Mouse (Mus musculus) midbrain, embryonic 15.5 days (tissue): ENCODE data around the gene Nbea. TPM values are rescaled to one million over a fixed set of nuclear protein-coding genes. Genes with fewer than 3 reads are reported as not detected.
A peak's percentile ranks its signal among the peaks of the same experiment; 100 is the strongest.

ENCODE experiments used
- ATAC-seq: fragments of 200-750 bp; cut with Nextera tagmentation; replicated peaks from 2 replicates; pipeline ENCODE4 v1.8.0; 2017; ENCODE audit warnings: moderate TSS enrichment
- H3K27ac ChIP-seq: fragments of 300-500 bp; sonication (generic); 2 replicates; pipeline ENCODE4 v1.5.1; 2015; ENCODE audit warnings: mild to moderate bottlenecking, inconsistent platforms
- H3K27me3 ChIP-seq: fragments of 300-500 bp; sonication (generic); replicated peaks from 2 replicates; pipeline ENCODE4 v1.6.1; 2015; ENCODE audit warnings: inconsistent platforms
- H3K36me3 ChIP-seq: fragments of 300-500 bp; sonication (generic); replicated peaks from 2 replicates; pipeline ENCODE4 v1.6.1; 2015; ENCODE audit warnings: inconsistent platforms
- H3K4me1 ChIP-seq: fragments of 300-500 bp; sonication (generic); 2 replicates; pipeline ENCODE4 v1.6.1; 2015; ENCODE audit warnings: inconsistent platforms
- H3K4me2 ChIP-seq: fragments of 300-500 bp; sonication (generic); 2 replicates; pipeline ENCODE4 v1.6.1; 2015; ENCODE audit warnings: inconsistent platforms, mild to moderate bottlenecking, moderate library complexity
- H3K4me3 ChIP-seq: fragments of 300-500 bp; sonication (generic); 2 replicates; pipeline ENCODE4 v1.5.1; 2015; ENCODE audit warnings: mild to moderate bottlenecking, inconsistent platforms
- H3K9ac ChIP-seq: fragments of 300-500 bp; sonication (generic); 2 replicates; pipeline ENCODE4 v1.6.1; 2015; ENCODE audit warnings: mild to moderate bottlenecking, inconsistent platforms
- H3K9me3 ChIP-seq: fragments of 300-500 bp; sonication (generic); 2 replicates; pipeline ENCODE4 v1.6.1; 2016; ENCODE audit warnings: inconsistent platforms
- WGBS: fragments of 180-500 bp; shearing (Covaris S2); methylation state at CpG from one replicate; pipeline ENCODE4 v1.1.7; 2015; ENCODE audit warnings: mixed read lengths; 5-methylcytosine and 5-hydroxymethylcytosine counted together
- polyA plus RNA-seq: library from polyadenylated mRNA; unstranded; fragments of >200 nt; fragmentation: Nextera tagmentation; extraction: Ambion mirVana; gene quantifications from 2 replicates; pipeline ENCODE4 v1.2.1, GENCODE M21; 2015

Gene Nbea
- polyA plus RNA-seq: 61.0 and 62.3 TPM in 2 replicates

DNA sequence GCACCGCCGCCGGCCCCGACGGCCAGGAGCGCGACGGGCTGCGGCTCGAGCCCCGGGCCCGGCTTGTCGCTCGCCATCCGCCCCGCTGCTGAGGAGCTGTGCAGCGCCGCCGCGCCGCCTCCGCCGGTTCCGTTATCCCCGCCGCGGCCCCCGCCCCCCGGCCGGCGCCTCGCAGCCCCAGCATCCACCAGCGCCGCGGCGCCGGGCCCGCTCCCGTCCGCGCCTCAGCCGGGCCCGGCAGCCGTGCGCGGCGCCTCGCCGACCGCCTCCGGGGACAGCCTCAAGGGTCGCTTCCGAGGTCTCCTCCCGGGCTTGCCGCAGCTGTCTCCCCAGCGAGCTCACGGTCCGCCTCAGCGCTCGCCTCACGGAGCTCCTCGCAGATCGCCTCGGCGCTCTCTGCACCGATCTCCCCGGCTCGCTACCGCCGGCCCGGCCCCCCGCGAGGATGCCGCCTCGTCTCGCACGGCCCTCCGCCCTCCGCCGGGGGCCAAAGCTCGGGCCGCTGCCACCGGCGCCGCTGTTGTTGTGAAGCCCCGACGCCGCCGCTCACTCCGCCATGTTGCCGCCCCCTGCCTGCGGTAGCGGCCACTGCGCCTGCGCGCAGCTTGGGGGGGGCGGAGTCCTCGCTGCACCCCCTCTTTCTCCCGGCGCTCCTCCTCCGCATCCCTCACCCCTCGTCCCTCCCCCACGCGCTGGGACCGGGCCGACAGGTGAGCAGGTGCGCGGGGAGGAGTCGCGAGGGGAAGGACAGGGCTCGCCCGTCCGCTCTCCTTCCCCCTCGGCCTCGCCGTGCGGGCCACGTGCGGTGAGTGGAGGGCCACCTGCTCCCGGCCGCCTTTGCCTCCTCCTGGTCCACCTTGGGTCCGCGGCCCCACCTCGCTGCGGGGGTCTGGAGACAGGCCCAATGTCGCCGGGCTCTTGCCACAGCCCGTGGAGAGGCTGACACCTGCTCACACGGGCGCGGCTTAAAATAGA, at the start of gene Nbea:
Gene Nbea, minus strand, starts transcription at position 543 of the 975 bp plus-strand sequence.
- peak; percentile 86 for ATAC-seq
- peak within 1 kb of the TSS; percentile 99 for H3K4me3 ChIP-seq
- no peaks in the 10 kb centered on the region for H3K27me3 ChIP-seq
- peaks cover 15% of the 10 kb centered on the region for H3K4me1 ChIP-seq
- WGBS: under 1% methylated on average over 117 of the region's 131 CpGs
- H3K27ac ChIP-seq: peak within 1 kb of the TSS; percentile 100
- H3K9me3 ChIP-seq: no peaks in the 10 kb centered on the region
- H3K9ac ChIP-seq: peak within 1 kb of the TSS; percentile 100
- no peaks in the 10 kb centered on the region for H3K36me3 ChIP-seq
- H3K4me2 ChIP-seq: peak within 1 kb of the TSS; percentile 81

GRCm38 (mm10) chr3:56229283-56229682, 45.8 kb upstream of the Nbea start:
- no peak overlapping the region for H3K9ac ChIP-seq
- no peak for ATAC-seq
- H3K9me3 ChIP-seq: no peaks in the 10 kb centered on the region
- no peaks in the 10 kb centered on the region for H3K4me1 ChIP-seq
- H3K4me3 ChIP-seq: no peak overlapping the region
- no peak overlapping the region for H3K4me2 ChIP-seq
- H3K27ac ChIP-seq: no peak overlapping the region
- H3K27me3 ChIP-seq: no peaks in the 10 kb centered on the region
- H3K36me3 ChIP-seq: no peaks in the 10 kb centered on the region
- 56% methylated on average over 1 of the region's 1 CpGs for WGBS

GRCm38 (mm10) chr3:56215989-56216388, 32.5 kb upstream of the Nbea start:
- no peak overlapping the region for H3K27ac ChIP-seq
- WGBS: 85% methylated on average over 2 of the region's 2 CpGs
- no peak overlapping the region for H3K4me2 ChIP-seq
- H3K36me3 ChIP-seq: no peaks in the 10 kb centered on the region
- no peaks in the 10 kb centered on the region for H3K27me3 ChIP-seq
- no peaks in the 10 kb centered on the region for H3K9me3 ChIP-seq
- no peaks in the 10 kb centered on the region for H3K4me1 ChIP-seq
- H3K4me3 ChIP-seq: no peak overlapping the region
- no peak overlapping the region for H3K9ac ChIP-seq
- no peak for ATAC-seq

GRCm38 (mm10) chr3:56203968-56204367, 20.5 kb upstream of the Nbea start:
- H3K9me3 ChIP-seq: no peaks in the 10 kb centered on the region
- no peak overlapping the region for H3K4me2 ChIP-seq
- no peak overlapping the region for H3K9ac ChIP-seq
- H3K4me1 ChIP-seq: no peaks in the 10 kb centered on the region
- H3K36me3 ChIP-seq: no peaks in the 10 kb centered on the region
- 58% methylated on average over 6 of the region's 6 CpGs for WGBS
- no peak overlapping the region for H3K27ac ChIP-seq
- H3K27me3 ChIP-seq: no peaks in the 10 kb centered on the region
- H3K4me3 ChIP-seq: no peak overlapping the region
- ATAC-seq: no peak

- Histone ChIP-seq H3K4me3 (no peak overlapping the region), H3K4me2 (no peak overlapping the region), H3K9ac (no peak overlapping the region), H3K9me3 (no peaks in the 10 kb centered on the region), H3K36me3 (no peaks in the 10 kb centered on the region), H3K27ac (no peak overlapping the region), H3K4me1 (peaks cover 4% of the 10 kb centered on the region; the same call in 1 of the 2 replicates), H3K27me3 (no peaks in the 10 kb centered on the region)
- no peak for ATAC-seq
- WGBS: 94% methylated on average over 1 of the region's 1 CpGs
Measured at GRCm38 (mm10) chr3:56188238-56188637, 4.7 kb upstream of the Nbea start.

GRCm38 (mm10) chr3:56187131-56187779, 3.8 kb upstream of the Nbea start:
- Histone ChIP-seq H3K9ac (no peak overlapping the region), H3K4me2 (no peak overlapping the region), H3K27ac (no peak overlapping the region), H3K36me3 (no peaks in the 10 kb centered on the region), H3K4me3 (no peak overlapping the region), H3K4me1 (peaks cover 4% of the 10 kb centered on the region; the same call in 1 of the 2 replicates), H3K9me3 (no peaks in the 10 kb centered on the region), H3K27me3 (no peaks in the 10 kb centered on the region)
- 83% methylated on average over 6 of the region's 6 CpGs for WGBS
- ATAC-seq: no peak

GRCm38 (mm10) chr3:56182371-56183158, 936 bp downstream of the Nbea start:
- H3K27me3 ChIP-seq: no peaks in the 10 kb centered on the region
- H3K36me3 ChIP-seq: no peaks in the 10 kb centered on the region
- ATAC-seq: peak; percentile 71
- peak overlapping the region; percentile 100 for H3K9ac ChIP-seq
- peaks cover 15% of the 10 kb centered on the region for H3K4me1 ChIP-seq
- no peaks in the 10 kb centered on the region for H3K9me3 ChIP-seq
- peak overlapping the region; percentile 99 for H3K4me3 ChIP-seq
- WGBS: under 1% methylated on average over 52 of the region's 61 CpGs
- peak overlapping the region; percentile 100 for H3K27ac ChIP-seq
- peak overlapping the region; percentile 81 for H3K4me2 ChIP-seq

DNA sequence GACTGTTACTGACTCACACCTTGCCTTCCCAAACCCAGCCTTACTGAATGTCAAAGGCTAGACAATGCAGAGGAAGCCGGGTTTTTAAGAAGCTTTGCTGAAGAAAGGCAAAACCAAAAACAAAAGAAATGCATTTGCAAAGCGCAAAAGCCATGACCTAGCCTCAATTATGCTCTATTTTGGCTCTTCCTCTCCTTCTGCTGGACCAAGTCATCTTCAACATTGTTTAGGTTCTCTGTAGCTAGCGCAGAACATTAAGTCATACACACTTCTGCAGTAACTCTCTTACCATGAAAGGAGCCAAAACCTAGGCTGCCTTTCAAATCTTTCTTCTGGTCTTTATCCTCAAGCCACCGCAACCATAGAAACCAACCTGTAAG, 1.5 kb downstream of the Nbea start:
- Histone ChIP-seq H3K4me2 (peak overlapping the region; percentile 81), H3K9me3 (no peaks in the 10 kb centered on the region), H3K36me3 (no peaks in the 10 kb centered on the region), H3K27ac (peak overlapping the region; percentile 100), H3K27me3 (no peaks in the 10 kb centered on the region), H3K9ac (peak overlapping the region; percentile 100), H3K4me1 (peaks cover 18% of the 10 kb centered on the region), H3K4me3 (peak overlapping the region; percentile 99)
- ATAC-seq: no peak
- under 1% methylated on average over 4 of the region's 4 CpGs for WGBS

DNA sequence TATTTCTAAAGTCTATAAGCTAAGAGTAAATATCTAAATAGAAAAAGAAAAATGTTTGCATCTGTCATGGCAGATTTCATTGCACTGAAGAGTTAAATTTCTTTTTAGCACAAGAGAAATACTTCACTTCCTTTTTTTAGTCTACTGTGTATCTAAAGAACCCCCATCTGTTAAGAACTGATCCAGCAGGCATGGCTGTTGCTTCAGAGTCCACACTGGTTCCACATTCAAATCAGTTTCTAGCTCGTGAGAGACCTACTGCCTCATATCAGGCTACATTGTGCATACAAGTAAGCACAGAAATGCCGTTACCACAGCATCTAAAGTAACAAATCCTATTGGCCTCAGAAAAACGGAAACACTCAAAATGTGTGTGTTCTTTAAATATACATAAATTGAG, 2.5 kb downstream of the Nbea start:
- no peak for ATAC-seq
- peaks cover 18% of the 10 kb centered on the region for H3K4me1 ChIP-seq
- no peaks in the 10 kb centered on the region for H3K9me3 ChIP-seq
- no peaks in the 10 kb centered on the region for H3K36me3 ChIP-seq
- H3K4me2 ChIP-seq: peak overlapping the region; percentile 81
- WGBS: 12% methylated on average over 3 of the region's 3 CpGs
- peak overlapping the region; percentile 100; the same call in 1 of the 2 replicates for H3K9ac ChIP-seq
- peak overlapping the region; percentile 100; the same call in 1 of the 2 replicates for H3K27ac ChIP-seq
- H3K27me3 ChIP-seq: no peaks in the 10 kb centered on the region
- peak overlapping the region; percentile 99 for H3K4me3 ChIP-seq

DNA sequence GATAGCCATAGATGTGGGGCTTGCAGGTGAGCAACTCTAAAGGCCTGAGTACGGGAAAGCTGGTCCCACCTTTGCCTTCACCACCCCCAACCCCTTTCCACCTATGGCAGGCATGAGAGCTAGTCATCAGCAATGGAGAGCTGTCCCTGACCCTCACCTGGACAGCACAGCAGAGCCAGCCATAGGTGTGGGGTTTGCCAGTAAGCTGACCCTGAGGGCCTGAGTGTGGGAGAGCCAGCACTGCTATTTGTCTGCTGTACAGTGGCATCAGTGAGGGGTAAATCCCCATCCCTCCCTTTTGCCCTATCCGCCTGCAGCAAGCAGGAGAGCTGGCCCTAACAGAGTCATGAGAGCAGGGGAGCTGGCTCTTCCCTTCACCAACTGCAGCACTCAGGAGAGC, 25.6 kb downstream of the Nbea start:
- peak; percentile 39; the same call in 1 of the 2 replicates for ATAC-seq

GRCm38 (mm10) chr3:56126674-56127073, 56.8 kb downstream of the Nbea start:
- Histone ChIP-seq H3K27ac (no peak overlapping the region), H3K27me3 (no peaks in the 10 kb centered on the region), H3K9ac (no peak overlapping the region), H3K4me2 (no peak overlapping the region), H3K36me3 (no peaks in the 10 kb centered on the region), H3K4me1 (no peaks in the 10 kb centered on the region), H3K4me3 (no peak overlapping the region), H3K9me3 (no peaks in the 10 kb centered on the region)
- ATAC-seq: no peak
- WGBS: 89% methylated on average over 3 of the region's 3 CpGs

More for the DNA sequence above, 25.6 kb downstream of the Nbea start:
- Histone ChIP-seq H3K36me3 (no peaks in the 10 kb centered on the region), H3K4me2 (no peak overlapping the region), H3K4me1 (no peaks in the 10 kb centered on the region), H3K9me3 (no peaks in the 10 kb centered on the region), H3K27me3 (no peaks in the 10 kb centered on the region), H3K4me3 (no peak overlapping the region), H3K27ac (no peak overlapping the region), H3K9ac (no peak overlapping the region)
- WGBS: 92% methylated on average over 2 of the region's 2 CpGs

DNA sequence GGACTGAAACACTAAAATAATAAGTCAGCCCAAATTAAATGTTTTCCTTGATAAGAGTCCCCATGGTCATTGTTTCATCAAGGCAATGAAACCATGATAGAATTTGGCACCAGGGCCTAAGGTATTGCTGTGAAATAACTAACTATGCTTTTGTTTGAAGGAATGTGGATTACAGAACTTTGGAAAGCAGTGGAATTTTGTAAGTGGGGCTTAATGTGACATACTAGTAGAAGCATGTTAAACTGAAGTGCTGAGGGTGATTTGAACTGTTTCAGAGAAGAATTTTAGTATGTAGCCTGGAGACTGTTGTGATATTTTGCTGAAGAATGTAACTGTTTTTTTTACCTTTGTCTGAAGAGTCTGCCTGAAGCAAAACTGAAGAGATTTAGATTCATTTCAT, 66.9 kb downstream of the Nbea start:
- Histone ChIP-seq H3K9ac (no peak overlapping the region), H3K27ac (no peak overlapping the region), H3K9me3 (no peaks in the 10 kb centered on the region), H3K4me3 (no peak overlapping the region), H3K27me3 (no peaks in the 10 kb centered on the region), H3K4me2 (no peak overlapping the region), H3K36me3 (no peaks in the 10 kb centered on the region; the same call in 1 of the 2 replicates), H3K4me1 (no peaks in the 10 kb centered on the region)
- ATAC-seq: no peak
